8 mouse cellular contexts compared by ENCODE assay signal in the genomic region with DNA sequence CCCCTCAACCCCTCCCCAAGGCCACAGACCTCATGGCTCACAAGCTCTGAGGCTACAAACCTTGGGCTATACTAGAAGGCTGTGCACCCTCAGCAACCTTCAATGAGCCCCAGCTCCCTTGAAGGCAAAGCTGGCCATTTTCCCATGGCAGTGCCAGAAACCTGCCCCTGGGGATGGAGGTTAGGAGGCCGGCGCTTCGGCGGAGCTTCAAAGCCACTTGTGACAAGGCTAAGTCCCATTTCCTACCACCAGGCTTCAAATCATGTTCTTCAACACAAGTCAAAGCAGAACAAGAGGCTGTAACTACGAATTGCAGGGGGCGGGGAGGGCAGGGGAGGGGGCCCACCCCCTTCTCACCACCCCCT. TPM values are rescaled to one million over a fixed set of nuclear protein-coding genes. Genes with fewer than 3 reads are reported as not detected.
A peak's percentile ranks its signal among the peaks of the same experiment; 100 is the strongest.
DNase-seq lines count a peak whose midpoint lies in the region; ATAC-seq lines count a peak whose summit lies in the region.

No protein-coding gene starts in this region.

- H3K9me3 ChIP-seq in heart, embryonic 14.5 days (ENCODE audit: control insufficient read depth, low read length) = no peaks in the 10 kb centered on the region
- H3K9me3 ChIP-seq in forebrain, embryonic 15.5 days = no peaks in the 10 kb centered on the region
- H3K9me3 ChIP-seq in midbrain, embryonic 12.5 days = no peaks in the 10 kb centered on the region

- H3K36me3 ChIP-seq in heart, embryonic 14.5 days (ENCODE audit: control insufficient read depth, insufficient read depth, low read length) = peaks cover 19% of the 10 kb centered on the region
- 0 out of 2 replicates have a peak, but pooled peaks cover 2% of the 10 kb centered on the region for H3K36me3 ChIP-seq in forebrain, embryonic 15.5 days
- peaks cover 22% of the 10 kb centered on the region for H3K36me3 ChIP-seq in midbrain, embryonic 12.5 days

- ATAC-seq in heart, embryonic 14.5 days (ENCODE audit: insufficient number of reproducible peaks, insufficient read depth, low FRiP score, low read depth) = no peak
- no peak for ATAC-seq in forebrain, embryonic 15.5 days (replicated peaks)
- ATAC-seq in midbrain, embryonic 12.5 days (ENCODE audit: low FRiP score, low read depth) = peak; percentile 11; the same call in 1 of the 2 replicates

- H3K4me1 ChIP-seq in heart, embryonic 14.5 days (ENCODE audit: control insufficient read depth in 2 of 2, insufficient read depth in 2 of 2, low read length in 2 of 2) = peaks cover 67 to 86% of the 10 kb centered on the region in 2 experiments
- peaks cover 51% of the 10 kb centered on the region for H3K4me1 ChIP-seq in forebrain, embryonic 15.5 days
- peaks cover 52% of the 10 kb centered on the region for H3K4me1 ChIP-seq in midbrain, embryonic 12.5 days

- DNase-seq in heart, adult 11 months = no peak
- DNase-seq in adrenal gland, postnatal 14 days = peak; percentile 90
- no peak for DNase-seq in right cerebral cortex, adult 18-20 months
- DNase-seq in left cerebral cortex, adult 11 months (ENCODE audit: low spot score) = no peak
- no peak for DNase-seq in frontal cortex, postnatal 25 days (ENCODE audit: low spot score in 2 of 2)

- H3K27me3 ChIP-seq in heart, embryonic 14.5 days (ENCODE audit: control insufficient read depth, insufficient read depth, low read length) = no peaks in the 10 kb centered on the region
- H3K27me3 ChIP-seq in forebrain, embryonic 15.5 days = no peaks in the 10 kb centered on the region
- H3K27me3 ChIP-seq in midbrain, embryonic 12.5 days = peaks cover 18% of the 10 kb centered on the region

- H3K9ac ChIP-seq in heart, embryonic 14.5 days (ENCODE audit: low read length) = peak overlapping the region; percentile 72; the same call in 1 of the 2 replicates
- no peak overlapping the region for H3K9ac ChIP-seq in forebrain, embryonic 15.5 days (replicated peaks)
- H3K9ac ChIP-seq in midbrain, embryonic 12.5 days (replicated peaks) = peak overlapping the region; percentile 20; the same call in 1 of the 2 replicates

- H3K4me3 ChIP-seq in heart, embryonic 14.5 days (ENCODE audit: control insufficient read depth in 1 of 2, insufficient read depth in 1 of 2, low read depth in 1 of 2, low read length in 2 of 2) = no peak overlapping the region; a peak in 1 of 4 replicates
- H3K4me3 ChIP-seq in forebrain, embryonic 15.5 days = no peak overlapping the region
- H3K4me3 ChIP-seq in midbrain, embryonic 12.5 days = no peak overlapping the region

- 48% methylated on average over 6 of the region's 6 CpGs for WGBS in heart, embryonic 14.5 days
- 15% methylated on average over 6 of the region's 6 CpGs for WGBS in forebrain, embryonic 15.5 days
- 10% methylated on average over 6 of the region's 6 CpGs for WGBS in midbrain, embryonic 12.5 days

- 0 out of 4 replicates have a peak overlapping the region, but pooled peaks of 1 of the 2 experiments have one; percentile 83 for H3K27ac ChIP-seq in heart, embryonic 14.5 days (replicated peaks in 1 of 2; ENCODE audit: control insufficient read depth in 1 of 2, insufficient read depth in 1 of 2, low read depth in 2 of 2, low read length in 2 of 2)
- 0 out of 2 replicates have a peak overlapping the region, but pooled peaks have one; percentile 14 for H3K27ac ChIP-seq in forebrain, embryonic 15.5 days (replicated peaks)
- H3K27ac ChIP-seq in midbrain, embryonic 12.5 days (replicated peaks) = no peak overlapping the region

- H3K4me2 ChIP-seq in heart, embryonic 14.5 days (ENCODE audit: low read length) = peak overlapping the region; percentile 69
- no peak overlapping the region for H3K4me2 ChIP-seq in forebrain, embryonic 15.5 days (replicated peaks)
- peak overlapping the region; percentile 28 for H3K4me2 ChIP-seq in midbrain, embryonic 12.5 days (replicated peaks)

RNA-seq across cellular contexts. Expression of gene Rflna, which starts 53.3 kb away (rescaled TPM):
- polyA plus RNA-seq in heart, embryonic 14.5 days (2014; fragmentation: Nextera tagmentation; extraction: Ambion mirVana) = 1.3 and 1.6 TPM in 2 replicates
- 3.7 and 5.3 TPM in 2 replicates for total RNA-seq in adrenal gland, postnatal 14 days (2021)
- 2.5 and 2.8 TPM in 2 replicates for polyA plus RNA-seq in forebrain, embryonic 15.5 days (2015; fragmentation: Nextera tagmentation; extraction: Ambion mirVana)
- polyA plus RNA-seq in midbrain, embryonic 12.5 days (2016; fragmentation: Nextera tagmentation; extraction: Ambion mirVana) = 5.2 and 12.1 TPM in 2 replicates
